10 mouse cellular contexts compared by ENCODE assay signal in the genomic region with DNA sequence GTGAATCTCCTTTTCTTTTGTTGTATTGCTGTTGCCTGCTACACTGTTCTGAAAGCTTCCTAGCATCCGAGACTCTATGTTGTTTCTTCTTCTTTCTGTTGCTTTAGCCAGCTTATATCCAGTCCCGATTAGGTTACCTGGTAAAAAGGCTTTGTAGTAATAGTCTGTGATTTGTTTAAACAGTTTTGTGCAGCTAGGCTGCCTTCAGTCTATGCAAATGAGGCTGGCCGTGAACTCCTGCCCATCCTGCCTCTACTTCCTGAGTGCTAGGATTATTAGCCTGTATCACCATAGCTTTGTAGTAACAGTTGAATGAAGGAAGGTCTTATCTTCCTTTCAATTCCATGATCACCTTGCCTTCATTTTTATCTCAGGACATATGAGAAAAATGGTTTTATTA. TPM values are rescaled to one million over a fixed set of nuclear protein-coding genes. Genes with fewer than 3 reads are reported as not detected.
DNase-seq lines count a peak whose midpoint lies in the region; ATAC-seq and TF ChIP-seq lines count a peak whose summit lies in the region.
"Had no signal": no experiment of that assay in that cellular context is flagged by ENCODE, and none has a peak within 500 bp of the region (broad histone marks: within the 10 kb centered on the region; RNA-seq: fewer than 3 reads in every experiment).

No protein-coding gene starts in this region.

- H3K4me1 ChIP-seq in midbrain, embryonic 11.5 days (ENCODE audit: control insufficient read depth, insufficient read depth, low read length): peaks cover 7% of the 10 kb centered on the region; the same call in 1 of the 2 replicates
- 0 out of 2 replicates have a peak, but pooled peaks cover 3% of the 10 kb centered on the region for H3K4me1 ChIP-seq in midbrain, postnatal 0 days (ENCODE audit: insufficient read depth, low read length)
- peaks cover 8% of the 10 kb centered on the region; the same call in 1 of the 2 replicates for H3K4me1 ChIP-seq in forebrain, embryonic 14.5 days (ENCODE audit: control insufficient read depth, insufficient read depth, low read length)
- peaks cover 19% of the 10 kb centered on the region for H3K4me1 ChIP-seq in limb, embryonic 13.5 days
- H3K4me1 ChIP-seq in stomach, postnatal 0 days (replicated peaks; ENCODE audit: control insufficient read depth, insufficient read depth): no peaks in the 10 kb centered on the region

- H3K9me3 ChIP-seq in midbrain, embryonic 11.5 days (ENCODE audit: control insufficient read depth, low read length): no peaks in the 10 kb centered on the region
- H3K9me3 ChIP-seq in midbrain, postnatal 0 days (ENCODE audit: low read length): no peaks in the 10 kb centered on the region
- H3K9me3 ChIP-seq in forebrain, embryonic 14.5 days (replicated peaks; ENCODE audit: control insufficient read depth, low read length): no peaks in the 10 kb centered on the region
- H3K9me3 ChIP-seq in limb, embryonic 13.5 days: no peaks in the 10 kb centered on the region
- H3K9me3 ChIP-seq in stomach, postnatal 0 days (ENCODE audit: control insufficient read depth, low read length): no peaks in the 10 kb centered on the region

- no peaks in the 10 kb centered on the region for H3K27me3 ChIP-seq in midbrain, embryonic 11.5 days (ENCODE audit: control insufficient read depth, insufficient read depth, low read length)
- no peaks in the 10 kb centered on the region for H3K27me3 ChIP-seq in midbrain, postnatal 0 days (ENCODE audit: insufficient read depth, low read length)
- H3K27me3 ChIP-seq in forebrain, embryonic 14.5 days (replicated peaks; ENCODE audit: control insufficient read depth, insufficient read depth, low read length): no peaks in the 10 kb centered on the region
- H3K27me3 ChIP-seq in limb, embryonic 13.5 days: no peaks in the 10 kb centered on the region
- H3K27me3 ChIP-seq in stomach, postnatal 0 days (ENCODE audit: control insufficient read depth, insufficient read depth, low read length): no peaks in the 10 kb centered on the region

- no peak for TF ChIP-seq EP300 in stomach, postnatal 0 days (optimal IDR thresholded peaks at IDR 0.05)

- no peak for TF ChIP-seq CTCF in midbrain, postnatal 0 days (IDR thresholded peaks at IDR 0.05)
- TF ChIP-seq CTCF in stomach, postnatal 0 days (IDR thresholded peaks at IDR 0.05; ENCODE audit: low read depth): no peak

- no peak overlapping the region for H3K27ac ChIP-seq in midbrain, embryonic 11.5 days (ENCODE audit: low read depth, low read length)
- no peak overlapping the region for H3K27ac ChIP-seq in midbrain, postnatal 0 days (ENCODE audit: low read depth, low read length)
- no peak overlapping the region for H3K27ac ChIP-seq in forebrain, embryonic 14.5 days (ENCODE audit: low read depth, low read length)
- no peak overlapping the region for H3K27ac ChIP-seq in limb, embryonic 13.5 days
- H3K27ac ChIP-seq in stomach, postnatal 0 days (replicated peaks): no peak overlapping the region

- H3K4me2 ChIP-seq in midbrain, embryonic 11.5 days: peak overlapping the region; percentile 68
- no peak overlapping the region for H3K4me2 ChIP-seq in midbrain, postnatal 0 days (ENCODE audit: low read depth, low read length, poor library complexity, severe bottlenecking)
- peak overlapping the region; percentile 76 for H3K4me2 ChIP-seq in forebrain, embryonic 14.5 days (ENCODE audit: low read length)
- H3K4me2 ChIP-seq in limb, embryonic 13.5 days (replicated peaks): peak overlapping the region; percentile 90
- peak overlapping the region; percentile 91; the same call in 1 of the 2 replicates for H3K4me2 ChIP-seq in stomach, postnatal 0 days (replicated peaks; ENCODE audit: low read depth)

- WGBS in midbrain, embryonic 11.5 days: 54% methylated on average over 3 of the region's 3 CpGs
- 48% methylated on average over 3 of the region's 3 CpGs for WGBS in midbrain, postnatal 0 days
- WGBS in forebrain, embryonic 14.5 days: 37% methylated on average over 3 of the region's 3 CpGs
- WGBS in limb, embryonic 13.5 days: 60% methylated on average over 3 of the region's 3 CpGs
- WGBS in stomach, postnatal 0 days: 38% methylated on average over 3 of the region's 3 CpGs

- H3K36me3 ChIP-seq in midbrain, embryonic 11.5 days (ENCODE audit: control insufficient read depth, insufficient read depth, low read length): peaks cover 12% of the 10 kb centered on the region
- no peaks in the 10 kb centered on the region for H3K36me3 ChIP-seq in midbrain, postnatal 0 days (ENCODE audit: insufficient read depth, low read length)
- peaks cover 19% of the 10 kb centered on the region for H3K36me3 ChIP-seq in forebrain, embryonic 14.5 days (ENCODE audit: control insufficient read depth, insufficient read depth, low read length)
- peaks cover 25% of the 10 kb centered on the region for H3K36me3 ChIP-seq in limb, embryonic 13.5 days
- no peaks in the 10 kb centered on the region for H3K36me3 ChIP-seq in stomach, postnatal 0 days (ENCODE audit: control insufficient read depth, insufficient read depth, low read length)

- DNase-seq in midbrain, embryonic 11.5 days (ENCODE audit: low spot score, missing footprints): peak; percentile 72
- no peak for DNase-seq in midbrain, postnatal 0 days (ENCODE audit: low spot score)
- no peak for DNase-seq in forebrain, embryonic 14.5 days (ENCODE audit: low spot score)
- DNase-seq in stomach, postnatal 0 days (ENCODE audit: low spot score): no peak
- no peak for DNase-seq in spleen, postnatal 36 days (ENCODE audit: low spot score in 2 of 2)
- DNase-seq in gastrocnemius, adult 18-20 months (ENCODE audit: low spot score): no peak
- DNase-seq: gastrocnemius, postnatal 25 days; thymus, adult 18-20 months had no signal

- no peak for ATAC-seq in midbrain, embryonic 11.5 days (ENCODE audit: low FRiP score)
- ATAC-seq in midbrain, postnatal 0 days (ENCODE audit: low FRiP score): no peak
- no peak for ATAC-seq in forebrain, embryonic 14.5 days
- ATAC-seq in limb, embryonic 13.5 days (ENCODE audit: low FRiP score, low read depth): no peak
- no peak for ATAC-seq in stomach, postnatal 0 days (ENCODE audit: low FRiP score, low TSS enrichment)

- H3K9ac ChIP-seq in midbrain, embryonic 11.5 days (ENCODE audit: low read length): peak overlapping the region; percentile 71
- no peak overlapping the region for H3K9ac ChIP-seq in midbrain, postnatal 0 days (replicated peaks; ENCODE audit: low read length, poor library complexity, severe bottlenecking)
- peak overlapping the region; percentile 68; the same call in 1 of the 2 replicates for H3K9ac ChIP-seq in forebrain, embryonic 14.5 days (ENCODE audit: low read length)
- H3K9ac ChIP-seq in limb, embryonic 13.5 days: 0 out of 2 replicates have a peak overlapping the region, but pooled peaks have one; percentile 73
- no peak overlapping the region for H3K9ac ChIP-seq in stomach, postnatal 0 days (ENCODE audit: low read length)

- peak overlapping the region; percentile 75 for H3K4me3 ChIP-seq in midbrain, embryonic 11.5 days (ENCODE audit: low read depth, low read length)
- no peak overlapping the region for H3K4me3 ChIP-seq in midbrain, postnatal 0 days (ENCODE audit: low read depth, low read length)
- peak overlapping the region; percentile 65; the same call in 1 of the 2 replicates for H3K4me3 ChIP-seq in forebrain, embryonic 14.5 days (ENCODE audit: low read depth, low read length)
- H3K4me3 ChIP-seq in limb, embryonic 13.5 days: peak overlapping the region; percentile 80
- peak overlapping the region; percentile 78; the same call in 1 of the 2 replicates for H3K4me3 ChIP-seq in stomach, postnatal 0 days (ENCODE audit: low read depth, low read length)

RNA-seq across cellular contexts. Expression of a gene that starts 1.5 kb away (rescaled TPM):
- polyA plus RNA-seq in midbrain, embryonic 11.5 days (2014; fragmentation: Nextera tagmentation; extraction: Ambion mirVana): 60.8 and 67.1 TPM in 2 replicates
- total RNA-seq in midbrain, postnatal 0 days (2014; rRNA removed): 1.3 and 2.3 TPM in 2 replicates
- polyA plus RNA-seq in midbrain, postnatal 0 days (2015; fragmentation: Nextera tagmentation; extraction: Ambion mirVana): 0.88 and 0.90 TPM in 2 replicates
- 21.2 and 21.8 TPM in 2 replicates for polyA plus RNA-seq in forebrain, embryonic 14.5 days (2014; fragmentation: Nextera tagmentation; extraction: Ambion mirVana)
- 19.2 and 21.5 TPM in 2 replicates for polyA plus RNA-seq in limb, embryonic 13.5 days (2015; fragmentation: Nextera tagmentation; extraction: Ambion mirVana)
- 7.0 and 8.7 TPM in 2 replicates for polyA plus RNA-seq in stomach, postnatal 0 days (2015; fragmentation: Nextera tagmentation; extraction: Ambion mirVana)
- not detected for total RNA-seq in gastrocnemius, adult 18-20 months (2021)

RNA-seq across cellular contexts. Expression of a gene that starts 12.9 kb away (rescaled TPM):
- 3.3 and 3.6 TPM in 2 replicates for polyA plus RNA-seq in midbrain, embryonic 11.5 days (2014; fragmentation: Nextera tagmentation; extraction: Ambion mirVana)
- total RNA-seq in midbrain, postnatal 0 days (2014; rRNA removed): 5.4 and 6.5 TPM in 2 replicates
- polyA plus RNA-seq in midbrain, postnatal 0 days (2015; fragmentation: Nextera tagmentation; extraction: Ambion mirVana): 1.9 and 2.1 TPM in 2 replicates
- 1.4 and 2.5 TPM in 2 replicates for polyA plus RNA-seq in forebrain, embryonic 14.5 days (2014; fragmentation: Nextera tagmentation; extraction: Ambion mirVana)
- polyA plus RNA-seq in limb, embryonic 13.5 days (2015; fragmentation: Nextera tagmentation; extraction: Ambion mirVana): 12.6 and 14.2 TPM in 2 replicates
- 14.3 and 14.6 TPM in 2 replicates for polyA plus RNA-seq in stomach, postnatal 0 days (2015; fragmentation: Nextera tagmentation; extraction: Ambion mirVana)
- 1 to 10 TPM; 4.1 to 5.3 TPM for total RNA-seq in gastrocnemius, adult 18-20 months (2021)

RNA-seq across cellular contexts. Expression of a gene that starts 40.6 kb away (rescaled TPM):
- polyA plus RNA-seq in midbrain, embryonic 11.5 days (2014; fragmentation: Nextera tagmentation; extraction: Ambion mirVana): not detected in 2 replicates
- total RNA-seq in midbrain, postnatal 0 days (2014; rRNA removed): 0.16 TPM in 1 of 2 replicates, not detected in the other
- 0.12 and 0.51 TPM in 2 replicates for polyA plus RNA-seq in midbrain, postnatal 0 days (2015; fragmentation: Nextera tagmentation; extraction: Ambion mirVana)
- 0.17 TPM in 1 of 2 replicates, not detected in the other for polyA plus RNA-seq in forebrain, embryonic 14.5 days (2014; fragmentation: Nextera tagmentation; extraction: Ambion mirVana)
- polyA plus RNA-seq in limb, embryonic 13.5 days (2015; fragmentation: Nextera tagmentation; extraction: Ambion mirVana): not detected in 2 replicates
- 6.8 and 7.5 TPM in 2 replicates for polyA plus RNA-seq in stomach, postnatal 0 days (2015; fragmentation: Nextera tagmentation; extraction: Ambion mirVana)
- not detected for total RNA-seq in gastrocnemius, adult 18-20 months (2021)
- total RNA-seq: left cerebral cortex, postnatal 14 days had no signal

Comparison
In these comparisons a context has a peak if more than half of its experiments do, and no peak if none do; other contexts are left out.
1. H3K9ac ChIP-seq: peak in midbrain, embryonic 11.5 days (single experiment), forebrain, embryonic 14.5 days (single experiment) and limb, embryonic 13.5 days (single experiment); none in midbrain, postnatal 0 days (single experiment) and stomach, postnatal 0 days (single experiment).